Mouse (Mus musculus) liver, embryonic 13.5 days (tissue): ENCODE measurements around the gene Atp8b3. TPM values are rescaled to one million over a fixed set of nuclear protein-coding genes. Genes with fewer than 3 reads are reported as not detected.

Experiments
- ATAC-seq: fragments of 200-750 bp; cut with Nextera tagmentation; 2 replicates; pipeline ENCODE4 v1.8.0; 2017; ENCODE audit warnings: low read depth, mild to moderate bottlenecking, moderate number of reproducible peaks, moderate library complexity
- DNase-seq: peaks from one replicate; pipeline ENCODE4 v3.0.0; 2022
- H3K27ac ChIP-seq: fragments of 300-500 bp; sonication (generic); 2 replicates; pipeline ENCODE4 v1.5.1; 2015; ENCODE audit warnings: moderate library complexity, mild to moderate bottlenecking, inconsistent platforms
- H3K27me3 ChIP-seq: fragments of 300-500 bp; sonication (generic); 2 replicates; pipeline ENCODE4 v1.6.1; 2015; ENCODE audit warnings: mild to moderate bottlenecking, inconsistent platforms
- H3K36me3 ChIP-seq: fragments of 300-500 bp; sonication (generic); 2 replicates; pipeline ENCODE4 v1.6.1; 2015; ENCODE audit warnings: mild to moderate bottlenecking, inconsistent platforms
- H3K4me1 ChIP-seq: fragments of 300-500 bp; sonication (generic); replicated peaks from 2 replicates; pipeline ENCODE4 v1.6.1; 2015; ENCODE audit warnings: inconsistent platforms
- H3K4me2 ChIP-seq: fragments of 300-500 bp; sonication (generic); 2 replicates; pipeline ENCODE4 v1.6.1; 2015; ENCODE audit warnings: inconsistent platforms, mild to moderate bottlenecking, moderate library complexity
- H3K4me3 ChIP-seq: fragments of 300-500 bp; sonication (generic); replicated peaks from 2 replicates; pipeline ENCODE4 v1.5.1; 2015; ENCODE audit warnings: mild to moderate bottlenecking, inconsistent platforms
- H3K9ac ChIP-seq: fragments of 300-500 bp; sonication (generic); 2 replicates; pipeline ENCODE4 v1.6.1; 2015; ENCODE audit warnings: mild to moderate bottlenecking, inconsistent platforms
- H3K9me3 ChIP-seq: fragments of 300-500 bp; sonication (generic); replicated peaks from 2 replicates; pipeline ENCODE4 v1.6.1; 2016; ENCODE audit warnings: inconsistent platforms
- WGBS: fragments of 180-500 bp; shearing (Covaris S2); methylation state at CpG from one replicate; pipeline ENCODE4 v1.1.7; 2015; ENCODE audit not compliant: insufficient replicate concordance; 5-methylcytosine and 5-hydroxymethylcytosine counted together
- polyA plus RNA-seq: library from polyadenylated mRNA; unstranded; fragments of >200 nt; fragmentation: Nextera tagmentation; extraction: Ambion mirVana; gene quantifications from 2 replicates; pipeline ENCODE4 v1.2.1, GENCODE M21; 2015

The Atp8b3 gene
- polyA plus RNA-seq, 1 experiment from 2014 or later: 0.02 TPM

GRCm38 (mm10) chr10:80547539-80547938 is 8.6 kb upstream of the Atp8b3 start:
- peaks cover 85% of the 10 kb centered on the region for H3K36me3 ChIP-seq
- 0 out of 2 replicates have a peak overlapping the region, but pooled peaks have one; percentile 8 for H3K4me3 ChIP-seq
- peak overlapping the region; percentile 90 for H3K27ac ChIP-seq
- H3K9me3 ChIP-seq: no peaks in the 10 kb centered on the region
- H3K4me1 ChIP-seq: peaks cover 50% of the 10 kb centered on the region
- ATAC-seq (no peak), DNase-seq (no peak)
- WGBS: 87% methylated on average over 15 of the region's 15 CpGs
- peak overlapping the region; percentile 60 for H3K9ac ChIP-seq
- H3K4me2 ChIP-seq: peak overlapping the region; percentile 54
- no peaks in the 10 kb centered on the region for H3K27me3 ChIP-seq

DNA sequence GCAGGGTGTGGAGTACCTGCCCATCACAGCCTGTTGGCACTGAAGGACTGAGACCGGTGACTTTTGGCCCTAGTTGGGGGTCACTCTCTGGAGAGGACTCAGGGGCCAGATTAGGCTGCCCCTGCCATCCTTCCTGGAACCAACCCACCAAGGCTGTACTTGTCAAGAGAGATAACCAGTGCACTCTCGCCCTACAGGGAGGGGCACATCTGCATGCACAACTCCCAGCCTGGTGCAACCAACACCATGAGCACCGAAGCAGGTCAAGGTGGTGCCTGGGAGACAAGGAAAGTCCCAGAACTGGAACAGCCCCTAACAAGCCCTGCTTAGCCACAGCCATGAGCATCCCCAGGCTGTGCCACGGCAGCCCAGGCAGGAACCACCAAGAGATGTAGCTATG is 8.0 kb upstream of the Atp8b3 start:
- Histone ChIP-seq H3K9ac (peak overlapping the region; percentile 60), H3K27ac (peak overlapping the region; percentile 90), H3K4me2 (peak overlapping the region; percentile 54), H3K4me1 (peaks cover 44% of the 10 kb centered on the region), H3K36me3 (peaks cover 91% of the 10 kb centered on the region), H3K9me3 (no peaks in the 10 kb centered on the region), H3K27me3 (no peaks in the 10 kb centered on the region), H3K4me3 (0 out of 2 replicates have a peak overlapping the region, but pooled peaks have one; percentile 8)
- peak; percentile 85 for ATAC-seq
- peak; percentile 57 for DNase-seq
- 46% methylated on average over 4 of the region's 4 CpGs for WGBS

- no peak overlapping the region for H3K9ac ChIP-seq
- H3K9me3 ChIP-seq: no peaks in the 10 kb centered on the region
- no peak for DNase-seq
- ATAC-seq: no peak
- peaks cover 40% of the 10 kb centered on the region for H3K4me1 ChIP-seq
- H3K27me3 ChIP-seq: no peaks in the 10 kb centered on the region
- no peak overlapping the region for H3K4me3 ChIP-seq
- H3K36me3 ChIP-seq: peaks cover 98% of the 10 kb centered on the region
- WGBS: 84% methylated on average over 8 of the region's 8 CpGs
- no peak overlapping the region for H3K4me2 ChIP-seq
- H3K27ac ChIP-seq: no peak overlapping the region; the same call in 1 of the 2 replicates
Observed at GRCm38 (mm10) chr10:80545590-80545989, 6.7 kb upstream of the Atp8b3 start.

- no peak for DNase-seq
- Histone ChIP-seq H3K9me3 (no peaks in the 10 kb centered on the region), H3K27ac (no peak overlapping the region), H3K4me3 (no peak overlapping the region), H3K4me2 (no peak overlapping the region), H3K27me3 (no peaks in the 10 kb centered on the region), H3K4me1 (peaks cover 51% of the 10 kb centered on the region), H3K36me3 (peaks cover 81% of the 10 kb centered on the region), H3K9ac (no peak overlapping the region)
- 93% methylated on average over 14 of the region's 14 CpGs for WGBS
- ATAC-seq: no peak
Observed at GRCm38 (mm10) chr10:80543873-80544272, 4.9 kb upstream of the Atp8b3 start.

- peaks cover 55% of the 10 kb centered on the region for H3K4me1 ChIP-seq
Observed at GRCm38 (mm10) chr10:80539493-80539892, 569 bp upstream of the Atp8b3 start.

DNA sequence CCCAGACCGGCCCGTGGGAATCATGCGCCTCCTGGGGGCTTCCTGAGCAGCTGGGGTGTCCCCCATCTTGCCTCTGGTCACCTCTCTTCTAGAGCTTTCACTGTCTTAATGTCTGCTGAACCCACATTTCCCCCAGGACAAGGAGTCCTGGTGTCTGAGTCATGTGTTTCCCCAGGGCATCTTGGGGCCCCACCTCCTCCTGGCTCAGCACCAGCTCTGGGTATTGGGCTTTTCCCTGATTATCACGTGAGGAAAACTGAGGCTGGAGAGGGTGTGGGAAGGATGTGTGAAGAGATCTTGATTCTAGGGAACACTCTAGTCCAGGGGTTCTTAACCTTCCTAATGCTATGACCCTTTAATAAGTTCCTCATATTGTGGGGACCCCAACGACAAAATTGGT is 744 bp downstream of the Atp8b3 start:
- Histone ChIP-seq H3K9ac (no peak overlapping the region), H3K9me3 (no peaks in the 10 kb centered on the region), H3K4me2 (peak overlapping the region; percentile 69), H3K4me3 (peak overlapping the region; percentile 43; the same call in 1 of the 2 replicates), H3K27me3 (peaks cover 18% of the 10 kb centered on the region), H3K4me1 (peaks cover 68% of the 10 kb centered on the region), H3K27ac (peak overlapping the region; percentile 29; the same call in 1 of the 2 replicates), H3K36me3 (peaks cover 24% of the 10 kb centered on the region)
- ATAC-seq (no peak), DNase-seq (no peak)
- WGBS: 55% methylated on average over 5 of the region's 5 CpGs

More at GRCm38 (mm10) chr10:80539493-80539892, 569 bp upstream of the Atp8b3 start:
- Histone ChIP-seq H3K36me3 (peaks cover 37% of the 10 kb centered on the region), H3K27me3 (peaks cover 18% of the 10 kb centered on the region), H3K9ac (peak overlapping the region; percentile 36), H3K4me3 (0 out of 2 replicates have a peak overlapping the region, but pooled peaks have one; percentile 11), H3K4me2 (peak overlapping the region; percentile 69), H3K9me3 (no peaks in the 10 kb centered on the region), H3K27ac (peak overlapping the region; percentile 68)
- DNase-seq (no peak), ATAC-seq (no peak)
- 15% methylated on average over 5 of the region's 5 CpGs for WGBS

GRCm38 (mm10) chr10:80535711-80536110 is 3.2 kb downstream of the Atp8b3 start:
- Histone ChIP-seq H3K4me2 (peak overlapping the region; percentile 90), H3K36me3 (no peaks in the 10 kb centered on the region), H3K27ac (peak overlapping the region; percentile 92), H3K9ac (peak overlapping the region; percentile 72), H3K4me1 (peaks cover 78% of the 10 kb centered on the region), H3K27me3 (peaks cover 18% of the 10 kb centered on the region), H3K4me3 (peak overlapping the region; percentile 64), H3K9me3 (no peaks in the 10 kb centered on the region)
- DNase-seq (peak; percentile 72), ATAC-seq (no peak)
- 10% methylated on average over 13 of the region's 13 CpGs for WGBS

DNA sequence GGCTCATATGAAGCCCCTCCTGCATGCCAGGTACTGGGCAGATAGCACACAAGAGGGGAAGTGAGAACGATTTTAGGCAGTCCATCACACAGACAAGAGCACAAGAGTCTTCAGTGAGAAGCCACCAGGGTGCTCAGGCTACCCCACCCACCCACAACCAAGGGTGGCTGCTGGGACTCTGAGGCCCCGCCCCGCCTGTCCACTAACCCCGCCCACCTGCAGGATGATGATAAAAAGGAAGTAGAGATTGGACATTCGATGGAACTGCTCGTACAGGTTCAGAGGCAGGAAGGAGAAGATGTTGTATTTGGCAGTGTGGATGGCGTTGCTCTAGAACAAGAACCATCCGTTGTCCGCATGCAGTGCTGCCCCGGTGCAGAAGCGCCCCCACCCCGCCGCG is 3.9 kb downstream of the Atp8b3 start:
- Histone ChIP-seq H3K9me3 (no peaks in the 10 kb centered on the region), H3K36me3 (no peaks in the 10 kb centered on the region), H3K27ac (peak overlapping the region; percentile 92), H3K4me3 (peak overlapping the region; percentile 64), H3K4me2 (peak overlapping the region; percentile 90), H3K27me3 (peaks cover 18% of the 10 kb centered on the region), H3K4me1 (peaks cover 73% of the 10 kb centered on the region), H3K9ac (peak overlapping the region; percentile 72)
- ATAC-seq: peak; percentile 37
- WGBS: 1% methylated on average over 14 of the region's 14 CpGs
- DNase-seq: peak; percentile 79

DNA sequence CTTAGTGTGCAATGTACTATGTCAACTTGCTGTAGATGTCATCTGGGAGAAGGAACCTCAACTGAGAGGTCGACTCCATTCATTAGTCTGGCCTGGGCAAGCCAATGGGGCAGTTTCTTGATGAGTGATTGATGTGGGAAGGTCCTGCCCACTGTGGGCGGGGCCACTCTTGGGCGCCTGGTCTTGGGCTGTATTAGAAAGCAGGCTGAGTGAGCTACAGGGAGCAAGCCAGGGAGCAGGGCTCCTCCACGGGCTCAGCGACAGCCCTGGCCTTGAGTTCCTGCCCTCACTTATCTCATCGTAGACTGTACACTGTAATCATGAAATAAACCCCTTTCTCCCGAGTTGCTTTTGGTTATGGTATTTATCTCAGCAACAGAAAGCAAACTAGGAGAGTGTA is 5.2 kb downstream of the Atp8b3 start:
- H3K27ac ChIP-seq: peak overlapping the region; percentile 92
- H3K4me1 ChIP-seq: peaks cover 60% of the 10 kb centered on the region
- no peaks in the 10 kb centered on the region for H3K9me3 ChIP-seq
- H3K9ac ChIP-seq: peak overlapping the region; percentile 72
- peak; percentile 76 for DNase-seq
- peaks cover 30% of the 10 kb centered on the region for H3K27me3 ChIP-seq
- H3K36me3 ChIP-seq: no peaks in the 10 kb centered on the region
- WGBS: 5% methylated on average over 7 of the region's 7 CpGs
- H3K4me2 ChIP-seq: peak overlapping the region; percentile 90
- no peak overlapping the region for H3K4me3 ChIP-seq
- ATAC-seq: peak; percentile 78

- peak overlapping the region; percentile 67 for H3K27ac ChIP-seq
- WGBS: 69% methylated on average over 11 of the region's 11 CpGs
- DNase-seq: peak; percentile 39
- no peaks in the 10 kb centered on the region for H3K9me3 ChIP-seq
- peak overlapping the region; percentile 36 for H3K4me2 ChIP-seq
- H3K4me1 ChIP-seq: peaks cover 51% of the 10 kb centered on the region
- H3K9ac ChIP-seq: no peak overlapping the region
- peaks cover 29% of the 10 kb centered on the region for H3K27me3 ChIP-seq
- no peaks in the 10 kb centered on the region for H3K36me3 ChIP-seq
- peak; percentile 47 for ATAC-seq
- H3K4me3 ChIP-seq: no peak overlapping the region
Observed at GRCm38 (mm10) chr10:80532783-80533182, 6.1 kb downstream of the Atp8b3 start.

DNA sequence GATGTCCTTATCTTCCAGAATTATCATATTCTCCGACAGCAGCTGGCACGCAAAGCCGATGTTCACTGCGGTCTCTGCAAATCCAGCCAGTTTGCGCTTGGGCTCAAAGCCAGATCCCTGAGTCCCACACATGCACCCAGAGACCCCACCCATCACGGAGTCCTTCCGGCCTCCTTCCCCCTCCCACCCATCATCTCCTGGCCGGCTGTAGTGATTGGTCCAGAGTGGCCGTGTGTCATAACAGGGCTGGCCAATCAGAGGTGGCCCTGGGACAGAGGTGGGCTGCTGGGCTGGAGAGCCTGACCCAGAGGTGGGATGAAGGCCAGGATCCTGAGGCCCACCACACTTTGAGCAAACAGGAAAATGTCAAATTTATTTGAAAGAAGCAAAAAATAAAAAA is 12.8 kb downstream of the Atp8b3 start:
- ATAC-seq: no peak
- Histone ChIP-seq H3K27me3 (peaks cover 48% of the 10 kb centered on the region), H3K4me1 (no peaks in the 10 kb centered on the region), H3K9me3 (peaks cover 5% of the 10 kb centered on the region; the same call in 1 of the 2 replicates), H3K27ac (no peak overlapping the region), H3K4me2 (no peak overlapping the region), H3K36me3 (no peaks in the 10 kb centered on the region), H3K4me3 (no peak overlapping the region), H3K9ac (no peak overlapping the region)
- DNase-seq: no peak
- WGBS: 37% methylated on average over 9 of the region's 9 CpGs

- ATAC-seq (no peak), DNase-seq (no peak)
- no peak overlapping the region for H3K4me3 ChIP-seq
- peaks cover 5% of the 10 kb centered on the region; the same call in 1 of the 2 replicates for H3K9me3 ChIP-seq
- no peaks in the 10 kb centered on the region for H3K36me3 ChIP-seq
- H3K9ac ChIP-seq: no peak overlapping the region
- 86% methylated on average over 7 of the region's 7 CpGs for WGBS
- no peak overlapping the region for H3K4me2 ChIP-seq
- no peak overlapping the region for H3K27ac ChIP-seq
- H3K4me1 ChIP-seq: no peaks in the 10 kb centered on the region
- H3K27me3 ChIP-seq: peaks cover 38% of the 10 kb centered on the region
Observed at GRCm38 (mm10) chr10:80523299-80523698, 15.6 kb downstream of the Atp8b3 start.
